Mouse (Mus musculus): ENCODE data around the gene Tmem182. TPM values are rescaled to one million over a fixed set of nuclear protein-coding genes. Genes with fewer than 3 reads are reported as not detected.

Gene Tmem182
- polyA plus RNA-seq, 1 experiment: 4.9 TPM

DNA sequence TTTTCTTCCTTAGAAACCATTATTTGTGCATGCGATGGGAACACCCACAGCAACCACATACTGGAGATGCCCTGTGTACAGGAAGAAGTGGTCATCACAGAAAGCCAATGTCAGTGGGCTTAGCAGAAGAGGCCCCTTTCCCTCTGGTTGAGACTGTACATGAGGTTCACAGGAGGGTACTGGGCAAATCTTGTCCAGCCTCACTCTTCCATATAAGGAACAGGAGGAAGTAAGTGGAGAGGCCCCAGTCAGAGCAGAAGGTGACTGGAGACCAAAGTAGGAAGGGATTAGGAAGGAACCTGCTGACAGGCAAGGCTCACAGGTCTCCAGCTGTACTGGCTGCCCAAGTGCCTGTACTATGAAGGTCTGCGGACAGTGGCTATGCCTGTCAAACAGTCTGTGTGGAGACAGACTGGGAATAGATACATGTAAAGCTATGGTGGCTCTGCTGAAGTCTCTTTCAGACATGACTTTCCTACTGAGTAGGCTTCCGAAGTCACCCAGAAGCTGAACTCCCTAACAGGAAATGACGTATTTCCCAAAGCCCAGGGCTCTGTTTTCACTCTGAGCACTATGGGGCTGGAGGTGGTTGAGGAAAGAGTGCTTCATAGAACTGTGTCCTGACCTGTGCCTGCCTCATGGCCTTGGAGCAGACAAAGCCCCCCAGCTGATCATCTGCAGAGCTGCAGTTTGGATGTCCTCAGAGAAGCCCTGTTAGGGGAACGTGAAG lies 35.8 kb downstream of the Tmem182 start:
- Histone ChIP-seq H3K4me3 (replicated peaks; ENCODE audit: extremely low read depth, low read depth, low read length) (no peak overlapping the region), H3K4me1 (ENCODE audit: control insufficient read depth, insufficient read depth, low read length) (0 out of 2 replicates have a peak, but pooled peaks cover 3% of the 10 kb centered on the region)
- DNase-seq: no peak
- WGBS: 64% methylated on average over 5 of the region's 5 CpGs
- TF ChIP-seq CTCF (IDR thresholded peaks at IDR 0.05; ENCODE audit: insufficient read depth, low read length): no peak
- no peak for TF ChIP-seq POLR2A (IDR thresholded peaks at IDR 0.05; ENCODE audit: borderline replicate concordance, extremely low read depth, low read depth, low read length)

DNA sequence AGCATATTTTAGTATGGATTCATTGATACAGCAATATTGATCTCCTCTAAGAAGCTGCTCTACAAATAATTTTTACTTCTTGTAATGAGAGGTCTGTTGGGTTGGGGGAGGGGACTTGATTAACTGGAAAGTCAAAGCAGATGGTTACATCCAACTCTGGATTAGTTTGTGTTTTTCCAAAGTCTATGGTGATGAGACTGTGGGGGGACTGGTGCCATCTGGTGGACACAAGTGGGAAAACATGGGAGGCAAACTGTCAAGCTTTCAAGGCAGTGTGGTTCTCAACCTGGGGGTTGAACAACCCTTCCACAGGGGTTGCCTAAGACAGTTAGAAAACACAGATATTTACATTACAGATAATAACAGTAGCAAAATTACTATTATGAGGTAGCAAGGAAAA lies 39.2 kb downstream of the Tmem182 start:
- peak; percentile 26 for DNase-seq
- H3K4me1 ChIP-seq (ENCODE audit: control insufficient read depth, insufficient read depth, low read length): 0 out of 2 replicates have a peak, but pooled peaks cover 3% of the 10 kb centered on the region
- peak; percentile 77 for TF ChIP-seq CTCF (IDR thresholded peaks at IDR 0.05; ENCODE audit: insufficient read depth, low read length)
- TF ChIP-seq POLR2A (IDR thresholded peaks at IDR 0.05; ENCODE audit: borderline replicate concordance, extremely low read depth, low read depth, low read length): no peak
- no peak overlapping the region for H3K4me3 ChIP-seq (replicated peaks; ENCODE audit: extremely low read depth, low read depth, low read length)

DNA sequence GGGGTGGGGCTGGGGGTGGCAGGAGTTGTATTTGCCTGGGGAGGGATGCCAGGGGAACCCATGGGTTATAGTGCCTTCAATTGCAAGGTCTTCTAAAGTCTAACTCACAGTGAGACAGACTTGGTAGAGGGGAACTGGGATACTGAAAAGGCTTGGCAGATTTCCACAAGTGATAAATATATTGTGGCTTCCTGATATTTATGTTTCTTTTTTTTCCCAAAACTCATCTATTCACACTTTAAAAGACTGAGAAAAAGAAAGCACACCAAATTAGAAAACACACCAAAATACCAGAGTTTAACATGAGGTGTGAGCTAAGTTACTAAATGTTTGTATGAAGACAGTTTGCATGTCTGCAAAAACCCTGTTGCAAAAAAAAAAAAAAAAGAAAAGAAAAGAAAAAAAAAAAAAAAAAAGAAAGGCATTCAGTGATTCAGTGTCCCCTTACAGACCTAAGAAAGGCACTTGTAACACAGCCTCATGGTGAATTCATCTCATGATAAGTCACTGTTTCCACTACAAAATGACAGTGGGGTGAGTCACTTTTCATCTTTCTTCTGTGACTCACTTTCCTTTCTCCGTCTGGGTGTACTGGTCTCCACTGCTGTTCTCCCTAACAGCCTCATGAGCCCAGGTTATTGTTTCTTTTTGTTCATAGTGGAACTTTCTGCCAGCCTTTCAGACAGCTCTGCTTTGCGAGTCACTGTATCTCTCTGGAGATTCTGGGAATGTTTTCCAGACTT lies 42.0 kb downstream of the Tmem182 start:
- no peak for TF ChIP-seq POLR2A (IDR thresholded peaks at IDR 0.05; ENCODE audit: borderline replicate concordance, extremely low read depth, low read depth, low read length)
- no peak for TF ChIP-seq CTCF (IDR thresholded peaks at IDR 0.05; ENCODE audit: insufficient read depth, low read length)
- DNase-seq: no peak
- Histone ChIP-seq H3K4me1 (ENCODE audit: control insufficient read depth, insufficient read depth, low read length) (no peaks in the 10 kb centered on the region), H3K4me3 (replicated peaks; ENCODE audit: extremely low read depth, low read depth, low read length) (no peak overlapping the region)
- WGBS: 48% methylated on average over 2 of the region's 2 CpGs

DNA sequence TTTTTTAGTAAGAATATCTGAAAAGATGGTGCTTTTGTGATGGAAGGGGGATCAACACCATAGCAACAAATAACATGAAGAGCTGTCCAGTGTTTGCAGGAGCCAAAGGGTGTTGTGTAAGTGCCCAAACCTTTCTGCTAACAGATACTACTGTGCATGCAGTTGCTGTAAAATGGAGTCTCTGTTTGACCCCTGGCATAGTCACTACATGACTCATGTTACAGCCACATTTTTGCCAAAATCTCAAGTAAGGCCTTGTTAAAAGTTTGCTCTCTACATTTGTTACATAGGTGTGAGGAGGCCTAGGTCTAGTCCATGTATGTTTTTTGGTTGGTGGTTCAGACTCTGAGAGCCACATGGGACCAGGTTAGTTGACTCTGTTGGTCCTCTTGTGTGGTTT lies 45.9 kb downstream of the Tmem182 start:
- Histone ChIP-seq H3K4me3 (replicated peaks; ENCODE audit: extremely low read depth, low read depth, low read length) (no peak overlapping the region), H3K4me1 (ENCODE audit: control insufficient read depth, insufficient read depth, low read length) (no peaks in the 10 kb centered on the region)
- TF ChIP-seq POLR2A (IDR thresholded peaks at IDR 0.05; ENCODE audit: borderline replicate concordance, extremely low read depth, low read depth, low read length) (no peak), CTCF (IDR thresholded peaks at IDR 0.05; ENCODE audit: insufficient read depth, low read length) (no peak)
- no peak for DNase-seq

DNA sequence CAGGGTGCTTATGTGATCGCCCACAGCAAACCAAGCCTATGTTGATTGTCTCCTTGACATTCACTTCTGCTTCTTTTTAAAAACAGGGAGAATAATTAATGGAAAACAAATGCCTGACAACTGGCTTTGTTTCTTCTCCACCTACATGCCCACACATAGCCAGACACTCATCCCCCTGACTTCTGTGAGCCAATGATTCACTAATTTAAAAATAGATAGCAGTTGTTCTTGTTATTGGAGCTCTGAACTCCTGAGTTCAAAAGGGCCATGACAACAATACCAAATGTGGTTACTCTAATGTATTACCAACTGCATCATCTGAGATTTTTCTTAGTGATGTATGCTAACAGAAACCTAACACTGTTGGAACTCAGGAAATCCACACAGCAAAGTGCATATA lies 49.9 kb downstream of the Tmem182 start:
- no peak for DNase-seq
- WGBS: 81% methylated on average over 1 of the region's 1 CpGs

DNA sequence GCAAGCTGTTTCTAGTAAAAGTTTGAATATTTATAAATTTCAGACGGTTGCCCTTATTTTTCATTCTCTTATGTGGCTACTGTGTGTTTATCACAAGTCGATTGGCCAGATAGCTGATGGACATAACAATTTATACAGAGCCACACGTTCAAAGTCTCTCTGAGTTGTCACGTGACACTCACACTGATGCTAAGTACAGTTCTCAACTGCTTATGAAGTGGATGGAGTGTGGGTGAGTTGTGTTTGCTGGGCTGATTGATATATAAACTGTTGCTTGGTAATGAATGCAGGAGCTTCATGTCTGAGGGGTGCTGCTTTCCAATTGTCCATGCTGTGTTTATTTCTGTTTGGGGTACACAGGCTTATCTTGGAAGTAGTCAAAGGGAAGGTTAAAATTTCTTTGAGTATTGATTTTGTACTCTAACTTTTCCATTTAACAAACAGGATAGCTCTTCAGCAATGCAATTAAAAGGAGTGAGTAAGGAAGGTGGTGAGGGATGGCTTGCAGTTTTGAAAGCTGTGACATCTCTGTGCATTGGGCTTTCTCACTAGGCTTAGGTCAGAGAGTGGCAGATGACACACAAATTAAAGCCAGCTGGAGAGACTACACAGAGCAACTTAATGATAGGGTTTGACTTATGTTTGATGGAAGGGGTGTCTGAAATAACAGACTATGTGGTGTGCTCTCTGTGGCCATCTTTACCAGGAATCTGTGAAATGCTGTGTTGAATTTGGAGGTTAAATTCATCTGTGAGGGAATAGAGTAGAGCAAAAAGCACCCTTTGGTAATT lies 51.6 kb downstream of the Tmem182 start:
- TF ChIP-seq POLR2A (IDR thresholded peaks at IDR 0.05; ENCODE audit: borderline replicate concordance, extremely low read depth, low read depth, low read length) (no peak), CTCF (IDR thresholded peaks at IDR 0.05; ENCODE audit: insufficient read depth, low read length) (no peak)
- DNase-seq: no peak
- H3K4me3 ChIP-seq (replicated peaks; ENCODE audit: extremely low read depth, low read depth, low read length): no peak overlapping the region
- 38% methylated on average over 4 of the region's 4 CpGs for whole genome bisulfite sequencing
- H3K4me1 ChIP-seq (ENCODE audit: control insufficient read depth, insufficient read depth, low read length): no peaks in the 10 kb centered on the region

More for the DNA sequence above, 49.9 kb downstream of the Tmem182 start:
- no peaks in the 10 kb centered on the region for H3K4me1 ChIP-seq (ENCODE audit: control insufficient read depth, insufficient read depth, low read length)
- H3K4me3 ChIP-seq (replicated peaks; ENCODE audit: extremely low read depth, low read depth, low read length): no peak overlapping the region
- no peak for TF ChIP-seq CTCF (IDR thresholded peaks at IDR 0.05; ENCODE audit: insufficient read depth, low read length)

DNA sequence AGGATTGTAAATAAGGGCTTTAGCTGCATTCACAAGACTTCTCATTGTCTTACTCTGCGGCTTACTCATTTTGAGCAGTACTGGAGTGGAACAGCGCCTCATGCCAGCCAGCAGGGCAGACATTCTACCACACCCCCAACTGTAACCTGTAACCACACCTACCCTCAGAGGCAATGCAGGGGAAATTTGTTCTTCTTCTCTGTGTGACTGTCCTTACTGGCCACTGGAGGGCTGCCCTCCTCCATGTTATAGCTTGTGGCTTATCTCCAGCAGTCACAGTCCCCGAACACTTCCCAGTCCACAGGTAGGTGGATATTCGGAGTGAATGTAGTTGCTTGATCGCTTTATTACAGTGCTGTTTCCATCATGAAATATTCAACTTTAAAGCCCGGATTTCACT lies 59.6 kb downstream of the Tmem182 start:
- 62% methylated on average over 6 of the region's 6 CpGs for WGBS
- no peak for TF ChIP-seq POLR2A (IDR thresholded peaks at IDR 0.05; ENCODE audit: borderline replicate concordance, extremely low read depth, low read depth, low read length)
- no peak for TF ChIP-seq CTCF (IDR thresholded peaks at IDR 0.05; ENCODE audit: insufficient read depth, low read length)
- H3K4me1 ChIP-seq (ENCODE audit: control insufficient read depth, insufficient read depth, low read length): no peaks in the 10 kb centered on the region
- no peak for DNase-seq
- no peak overlapping the region for H3K4me3 ChIP-seq (replicated peaks; ENCODE audit: extremely low read depth, low read depth, low read length)

DNA sequence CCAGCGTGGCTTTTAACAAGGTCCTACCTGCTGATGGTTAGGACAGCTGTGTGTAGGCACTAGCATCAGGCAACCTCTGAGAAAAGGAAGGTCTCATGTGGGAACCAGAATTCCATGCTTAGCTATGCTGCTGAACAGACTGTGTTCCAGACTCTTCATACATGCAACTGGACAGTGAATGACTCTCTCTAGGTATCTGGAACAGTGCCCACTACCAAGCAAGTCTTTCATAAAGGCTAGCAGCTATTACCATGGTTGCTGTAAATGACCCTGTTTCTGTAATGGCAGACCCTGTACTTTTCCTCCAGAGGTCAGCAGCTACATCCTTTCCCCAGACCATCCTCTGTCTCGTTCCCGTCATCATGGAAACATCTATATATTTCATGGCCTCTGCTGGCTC lies 61.7 kb downstream of the Tmem182 start:
- H3K4me3 ChIP-seq (replicated peaks; ENCODE audit: extremely low read depth, low read depth, low read length): no peak overlapping the region
- no peak for DNase-seq
- TF ChIP-seq POLR2A (IDR thresholded peaks at IDR 0.05; ENCODE audit: borderline replicate concordance, extremely low read depth, low read depth, low read length) (no peak), CTCF (IDR thresholded peaks at IDR 0.05; ENCODE audit: insufficient read depth, low read length) (no peak)
- WGBS: 96% methylated on average over 3 of the region's 3 CpGs
- no peaks in the 10 kb centered on the region for H3K4me1 ChIP-seq (ENCODE audit: control insufficient read depth, insufficient read depth, low read length)

DNA sequence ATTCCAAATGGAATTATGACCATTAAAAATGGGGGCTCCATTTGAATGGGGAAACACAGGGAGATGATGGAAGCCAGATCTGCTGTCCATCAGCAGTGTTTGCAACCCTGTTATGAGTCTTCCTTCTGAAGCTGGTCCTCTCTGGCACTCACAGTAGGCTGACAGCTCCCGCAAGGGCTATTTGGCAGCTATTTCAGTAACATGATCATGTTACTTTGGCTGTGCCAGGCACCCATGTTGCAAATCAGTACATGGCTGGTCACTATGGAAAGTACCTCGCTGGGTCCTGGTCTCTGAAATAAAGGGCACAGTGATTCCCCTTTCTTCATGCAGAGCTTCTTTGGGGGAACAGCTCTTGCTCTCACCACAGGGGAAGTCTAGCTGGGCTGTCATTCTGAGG lies 62.2 kb downstream of the Tmem182 start:
- DNase-seq: no peak
- TF ChIP-seq POLR2A (IDR thresholded peaks at IDR 0.05; ENCODE audit: borderline replicate concordance, extremely low read depth, low read depth, low read length): no peak
- Histone ChIP-seq H3K4me3 (replicated peaks; ENCODE audit: extremely low read depth, low read depth, low read length) (no peak overlapping the region), H3K4me1 (ENCODE audit: control insufficient read depth, insufficient read depth, low read length) (no peaks in the 10 kb centered on the region)
- 76% methylated on average over 2 of the region's 2 CpGs for WGBS

Measured in lung, adult 2 months (tissue).